Mouse (Mus musculus) CD4-positive helper T cell, adult 2 months (primary cell): ENCODE measurements at regions not wholly inside any gene's neighbourhood (a gene's known extent, or its start where the extent isn't known, plus 50 kb on each side); places are given as distances from the start of the nearest gene placed in this dataset.

ENCODE experiments used
- DNase-seq: peaks from one replicate; pipeline ENCODE4 v3.0.0-alpha.2; 2012; ENCODE audit warnings: low read depth, missing footprints, low spot score

GRCm38 (mm10) chr11:22617204-22617874 is 105.5 kb downstream of the Tmem17 start:
- DNase-seq = peak; percentile 68

DNA sequence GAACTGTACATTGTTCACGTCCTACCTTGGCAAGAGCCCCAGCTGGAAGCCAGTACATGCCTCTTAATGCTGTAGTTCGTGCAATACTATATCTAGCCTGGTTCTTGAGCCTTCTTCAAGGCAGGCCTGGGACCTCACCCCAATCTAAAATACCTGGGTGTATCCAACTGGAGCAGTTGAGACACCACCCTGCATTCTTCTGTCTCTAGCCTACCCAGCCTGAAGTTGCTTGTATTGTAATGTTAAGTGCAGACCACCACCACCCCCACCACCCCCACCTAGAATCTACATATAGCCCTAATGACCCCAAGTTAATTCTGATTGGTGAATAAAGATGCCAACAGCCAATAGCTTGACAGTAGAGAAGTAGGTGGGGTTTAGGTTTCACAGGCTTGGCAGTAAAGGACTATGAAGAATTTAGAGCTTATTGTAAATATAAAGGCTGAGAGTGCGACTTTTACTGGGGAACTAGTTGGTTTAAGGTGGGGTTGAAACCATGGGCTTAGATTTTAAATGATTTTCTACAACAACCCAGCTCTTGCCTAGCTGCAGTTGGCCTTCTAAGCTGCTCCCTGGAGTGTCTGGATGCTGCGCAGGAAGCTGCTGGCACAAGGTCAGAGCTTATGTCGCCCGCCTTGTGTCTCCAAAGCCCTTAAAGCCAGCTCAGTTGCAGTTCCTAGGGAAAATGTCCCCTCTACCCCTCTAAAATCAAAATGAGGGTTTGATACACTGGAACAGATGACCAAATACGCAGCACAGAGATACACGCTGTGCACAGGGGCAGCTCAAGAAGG is 109.2 kb downstream of the Tmem17 start:
- DNase-seq = no peak

DNA sequence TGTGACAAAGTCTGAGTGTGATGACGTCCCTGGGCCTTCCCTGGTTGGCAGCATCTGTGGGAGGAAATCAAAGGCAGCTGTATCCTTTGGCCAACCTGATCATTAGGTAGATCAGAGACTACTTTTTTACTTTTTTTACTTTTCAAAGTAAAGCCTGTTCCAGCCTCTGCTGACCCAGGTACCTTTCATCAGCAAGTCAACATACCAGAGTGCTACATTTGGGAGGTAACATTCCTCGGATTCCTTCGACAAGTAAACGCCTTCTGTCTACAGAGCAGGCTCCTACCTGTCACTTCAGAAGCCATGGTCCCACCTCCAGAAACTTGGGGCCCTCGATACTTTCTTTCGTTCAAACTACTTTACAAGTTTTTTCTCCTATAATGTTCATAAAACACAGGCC is 110.0 kb downstream of the Tmem17 start:
- DNase-seq = no peak

GRCm38 (mm10) chr11:22622496-22622997 is 110.7 kb downstream of the Tmem17 start:
- DNase-seq = no peak

DNA sequence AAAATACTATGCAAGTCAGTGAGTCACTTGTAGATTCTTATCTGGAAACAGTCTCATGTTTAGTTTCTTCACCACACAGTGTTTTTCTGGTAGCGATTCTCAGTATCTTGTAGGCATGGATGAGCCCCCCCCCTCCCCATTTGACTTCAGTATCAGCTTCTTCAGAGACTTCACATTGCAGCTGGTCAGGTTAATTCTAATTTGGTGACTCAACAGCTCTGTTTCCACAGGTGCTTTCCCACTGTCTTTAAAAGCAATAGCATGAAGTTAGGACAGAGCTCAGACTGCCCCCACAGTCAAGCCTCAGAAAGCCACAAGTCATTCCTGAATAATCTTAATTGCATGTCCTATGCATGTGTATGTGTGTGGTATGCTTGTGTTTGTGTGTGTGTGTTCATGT is 114.5 kb downstream of the Tmem17 start:
- peak; percentile 19 for DNase-seq

DNA sequence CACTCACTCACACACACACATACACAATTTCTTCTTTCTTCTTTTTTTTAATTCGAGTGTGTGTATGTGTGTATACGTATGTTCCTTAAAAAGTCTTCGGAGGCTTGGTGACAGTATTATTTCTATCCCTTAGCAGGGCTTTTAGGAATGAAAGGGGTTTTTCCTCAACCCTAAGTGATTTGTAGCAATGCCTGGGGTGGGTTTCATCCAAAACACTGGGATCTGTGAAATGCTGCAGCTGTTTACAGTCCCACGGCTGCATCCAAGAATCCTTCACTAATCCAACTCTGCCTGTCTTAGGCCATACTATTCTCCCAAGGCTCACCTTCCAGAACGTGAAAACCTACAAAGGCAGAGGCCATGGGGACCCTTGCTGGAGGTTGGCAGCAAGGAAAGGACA is 116.6 kb downstream of the Tmem17 start:
- no peak for DNase-seq

DNA sequence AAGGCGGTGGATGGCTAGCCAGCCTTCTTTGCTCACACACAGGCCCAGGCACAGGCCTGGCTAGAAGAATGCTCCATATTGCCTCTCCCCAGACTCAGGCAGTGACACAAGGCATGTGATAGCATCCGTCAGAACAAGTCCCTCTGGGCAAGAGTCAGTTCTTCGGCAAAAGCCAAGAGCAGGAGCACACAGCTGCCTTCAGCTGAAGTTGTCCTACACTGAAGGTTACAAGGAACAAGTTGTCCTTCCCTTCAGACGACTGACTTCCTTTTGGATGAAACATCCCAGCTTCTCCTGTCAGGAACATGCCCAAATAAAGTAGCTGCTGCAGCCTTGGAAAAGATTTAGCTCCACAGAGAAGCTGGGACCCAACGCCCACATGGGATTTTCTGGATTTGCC is 117.1 kb downstream of the Tmem17 start:
- DNase-seq = no peak

- DNase-seq = no peak
These were observed 117.7 kb downstream of the Tmem17 start for GRCm38 (mm10) chr11:22629581-22629980.

GRCm38 (mm10) chr11:22629991-22630390 is 118.1 kb downstream of the Tmem17 start:
- no peak for DNase-seq

DNA sequence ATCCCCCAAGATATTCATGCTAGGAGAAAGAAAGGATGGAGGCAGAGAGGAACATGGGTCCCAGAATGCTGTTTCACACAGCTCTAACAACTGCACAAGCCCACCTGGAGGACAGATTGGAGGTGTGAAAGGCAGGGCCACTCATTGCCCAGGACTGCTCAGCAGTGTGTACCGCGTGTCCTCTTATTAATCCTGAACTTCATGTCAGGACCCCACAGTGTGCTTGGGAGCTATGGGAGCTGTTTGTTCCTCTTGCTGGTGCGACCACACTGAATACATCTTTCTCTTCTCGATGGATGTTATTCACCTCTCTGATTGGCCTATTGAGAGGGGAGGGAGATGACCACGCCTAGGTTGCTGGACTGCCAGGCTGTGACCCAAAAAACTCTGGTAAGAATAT is 119.1 kb downstream of the Tmem17 start:
- no peak for DNase-seq

- DNase-seq = peak; percentile 53
These were observed 119.9 kb downstream of the Tmem17 start for GRCm38 (mm10) chr11:22631606-22632313.

GRCm38 (mm10) chr11:22632314-22632700 is 120.4 kb downstream of the Tmem17 start:
- DNase-seq = no peak

DNA sequence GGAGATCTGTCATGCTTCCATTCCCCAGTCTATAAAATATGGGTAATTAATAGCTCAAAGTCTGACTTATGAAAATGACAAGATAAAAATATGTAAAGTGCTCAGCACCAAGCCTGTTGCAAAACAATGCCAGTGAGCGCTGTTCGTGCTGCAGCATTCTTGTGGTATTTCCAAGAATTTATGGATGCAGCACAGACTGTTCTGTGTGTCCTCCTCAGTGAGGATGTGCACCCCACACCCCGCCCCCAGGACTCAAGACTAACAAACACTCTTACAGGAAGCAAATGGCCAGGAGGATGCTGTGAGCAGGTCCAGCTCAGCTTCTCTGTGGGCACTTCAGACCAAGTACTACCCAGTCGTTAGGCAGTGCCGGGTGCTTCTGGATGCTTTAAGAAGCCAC is 121.1 kb downstream of the Tmem17 start:
- no peak for DNase-seq

- DNase-seq = no peak
These were observed 122.1 kb downstream of the Tmem17 start for GRCm38 (mm10) chr11:22633961-22634360.

DNA sequence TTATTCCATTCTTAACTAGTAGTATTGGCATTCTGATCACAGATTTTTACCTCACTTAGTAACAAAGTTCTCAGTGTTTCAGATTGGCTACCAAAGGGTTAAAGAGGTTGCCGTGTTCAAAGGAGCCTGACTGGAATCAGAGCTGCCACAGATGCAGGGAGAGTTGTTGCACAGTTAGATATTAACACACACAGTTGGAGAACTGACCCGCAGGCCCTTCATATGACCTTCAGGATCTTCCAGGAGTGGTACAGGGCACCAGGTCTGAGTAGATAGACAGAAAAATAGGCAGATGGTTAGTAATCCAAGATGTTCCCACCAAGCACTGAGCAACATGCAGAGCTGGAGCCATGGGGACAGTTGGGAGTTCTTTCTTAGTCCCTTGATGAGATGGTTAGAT is 123.1 kb downstream of the Tmem17 start:
- DNase-seq = no peak

GRCm38 (mm10) chr11:22636321-22636720 is 124.4 kb downstream of the Tmem17 start:
- no peak for DNase-seq

- no peak for DNase-seq
These were observed 125.1 kb downstream of the Tmem17 start for GRCm38 (mm10) chr11:22636761-22637557.

DNA sequence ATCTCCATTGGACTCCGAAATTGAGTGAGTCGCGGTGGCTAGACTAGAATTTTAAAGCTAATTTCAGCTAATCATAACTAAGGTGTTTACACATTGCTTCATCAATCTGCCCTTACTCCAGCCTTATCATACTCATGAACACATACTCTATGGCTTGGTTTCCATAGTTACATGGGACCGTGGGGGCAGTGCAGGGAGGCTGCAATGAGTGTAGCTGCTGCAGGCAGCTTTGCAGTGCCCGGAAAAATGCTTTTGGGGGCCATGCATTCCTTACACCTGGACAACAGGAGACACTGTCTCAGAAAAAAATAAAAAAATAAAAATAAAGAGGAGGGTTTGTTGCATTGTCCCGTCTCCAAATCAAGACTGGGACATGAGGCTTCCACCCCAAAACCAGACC is 126.3 kb downstream of the Tmem17 start:
- no peak for DNase-seq

- no peak for DNase-seq
These were observed 126.8 kb downstream of the Tmem17 start for GRCm38 (mm10) chr11:22638700-22639099.

GRCm38 (mm10) chr11:22640371-22640990 is 128.6 kb downstream of the Tmem17 start:
- DNase-seq = no peak

DNA sequence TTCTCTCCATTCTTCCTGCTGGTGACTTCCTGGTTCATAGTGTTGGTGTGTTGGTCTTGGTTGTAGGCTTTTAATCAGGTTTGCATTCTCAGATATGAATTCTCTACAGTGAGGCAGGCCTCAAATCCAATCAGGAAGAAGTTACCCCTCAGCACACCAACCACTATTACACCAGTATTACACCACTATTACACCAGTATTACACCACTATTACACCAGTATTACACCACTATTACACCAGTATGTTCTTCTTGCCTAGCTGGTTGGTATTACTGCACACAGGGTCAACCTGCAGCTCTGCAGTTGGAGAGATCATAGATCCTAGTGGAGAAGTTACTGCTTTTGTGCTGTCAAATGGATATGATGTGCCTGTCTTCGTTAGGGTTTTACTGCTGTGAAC is 129.6 kb downstream of the Tmem17 start:
- DNase-seq = no peak
